In the genomic region with DNA sequence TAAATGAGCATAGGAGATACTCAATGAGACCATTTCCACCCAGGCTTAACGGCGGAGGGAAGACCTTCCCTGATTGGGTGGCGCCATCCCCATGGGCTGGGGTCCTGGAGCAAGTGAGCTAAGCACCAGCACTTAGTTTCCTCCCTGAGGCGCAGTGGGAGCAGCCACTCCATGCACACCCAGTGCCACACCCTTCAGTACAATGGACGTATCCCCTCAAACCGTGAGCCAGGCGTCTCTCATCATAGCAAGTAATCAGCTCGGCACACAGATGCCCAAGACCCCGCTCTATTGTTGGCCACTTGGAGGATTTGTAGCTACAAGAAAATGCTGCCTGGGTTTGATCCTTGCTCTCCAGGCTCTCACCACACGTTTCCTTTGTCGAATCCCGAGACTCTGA, we compare ENCODE assay signal across 32 mouse cellular contexts. TPM values are rescaled to one million over a fixed set of nuclear protein-coding genes. Genes with fewer than 3 reads are reported as not detected.
"Had no signal": no experiment of that assay in that cellular context is flagged by ENCODE, and none has a peak within 500 bp of the region (broad histone marks: within the 10 kb centered on the region; RNA-seq: fewer than 3 reads in every experiment).

No protein-coding gene starts in this region.

- H3K27ac ChIP-seq: heart, embryonic 10.5 days; hindbrain, embryonic 13.5 days; hindbrain, embryonic 15.5 days; hindbrain, postnatal 0 days; kidney, embryonic 15.5 days; kidney, postnatal 0 days; limb, embryonic 10.5 days; limb, embryonic 12.5 days; liver, embryonic 13.5 days; liver, embryonic 15.5 days had no signal

- DNase-seq: gastrocnemius, postnatal 10 days; gastrocnemius, postnatal 25 days; heart, adult 18-20 months; heart, postnatal 10 days; heart, postnatal 4 days; kidney, adult 11 months; kidney, adult 2 months; kidney, adult 9 months; kidney, postnatal 14 days; kidney, postnatal 36 days; layer of hippocampus, adult 9-11 months; layer of hippocampus, postnatal 36 days; liver; liver, embryonic 13.5 days had no signal

- H3K4me3 ChIP-seq: heart, embryonic 10.5 days; heart, embryonic 12.5 days; hindbrain, embryonic 13.5 days; hindbrain, embryonic 15.5 days; kidney, embryonic 15.5 days; limb, embryonic 10.5 days; limb, embryonic 12.5 days; liver, embryonic 13.5 days; liver, embryonic 15.5 days had no signal

- H3K9me3 ChIP-seq: heart, embryonic 10.5 days; hindbrain, embryonic 13.5 days; hindbrain, embryonic 15.5 days; limb, embryonic 10.5 days; liver, embryonic 13.5 days; liver, embryonic 15.5 days had no signal

- H3K9ac ChIP-seq: heart, embryonic 12.5 days; hindbrain, embryonic 13.5 days; hindbrain, embryonic 15.5 days; kidney, embryonic 15.5 days; limb, embryonic 12.5 days; liver, embryonic 13.5 days; liver, embryonic 15.5 days had no signal

- H3K27me3 ChIP-seq: heart, embryonic 12.5 days; hindbrain, embryonic 13.5 days; hindbrain, embryonic 15.5 days; kidney, embryonic 15.5 days; limb, embryonic 12.5 days; liver, embryonic 13.5 days; liver, embryonic 15.5 days had no signal

RNA-seq across cellular contexts. Expression of gene Mrln, which starts 58.6 kb away (rescaled TPM):
- total RNA-seq: granulocyte monocyte progenitor cell, adult 5-6 weeks; layer of hippocampus, adult 18-20 months; layer of hippocampus, adult 8-10 months; left cerebral cortex, adult 18-20 months; left cerebral cortex, adult 8-10 months; left cerebral cortex, postnatal 10 days; left cerebral cortex, postnatal 25 days had no signal
- polyA plus RNA-seq: large intestine, adult 2 months had no signal
